Mouse (Mus musculus): Measurements from ENCODE around the gene Dnajc3. TPM values are rescaled to one million over a fixed set of nuclear protein-coding genes. Genes with fewer than 3 reads are reported as not detected.

Dnajc3 gene
- polyA plus RNA-seq, 1 experiment from 2014 or later: 34.1 TPM

- peak; percentile 69 for DNase-seq (ENCODE audit: low spot score)
- peak; percentile 7; the same call in 1 of the 2 replicates for ATAC-seq (ENCODE audit: insufficient number of reproducible peaks, low FRiP score, low TSS enrichment, low read depth)
- H3K27ac ChIP-seq (replicated peaks; ENCODE audit: low read depth, low read length): no peak overlapping the region
- no peaks in the 10 kb centered on the region for H3K9me3 ChIP-seq (ENCODE audit: control insufficient read depth, low read length)
- no peaks in the 10 kb centered on the region for H3K36me3 ChIP-seq (ENCODE audit: control insufficient read depth, insufficient read depth, low read length)
- H3K9ac ChIP-seq (ENCODE audit: low read length): peak overlapping the region; percentile 61; the same call in 1 of the 2 replicates
- H3K4me3 ChIP-seq (ENCODE audit: low read depth, low read length): peak overlapping the region; percentile 39
- H3K27me3 ChIP-seq (ENCODE audit: control insufficient read depth, insufficient read depth, low read length): peaks cover 9% of the 10 kb centered on the region; the same call in 1 of the 2 replicates
- 1% methylated on average over 47 of the region's 47 CpGs for WGBS
- peak overlapping the region; percentile 87 for H3K4me2 ChIP-seq (ENCODE audit: low read depth, severe bottlenecking)
- peaks cover 11% of the 10 kb centered on the region for H3K4me1 ChIP-seq (ENCODE audit: control insufficient read depth, insufficient read depth, low read length)
Measured at GRCm38 (mm10) chr14:118922667-118923184, 15.1 kb upstream of the Dnajc3 start.

- Histone ChIP-seq H3K36me3 (ENCODE audit: control insufficient read depth, insufficient read depth, low read length) (no peaks in the 10 kb centered on the region), H3K4me1 (ENCODE audit: control insufficient read depth, insufficient read depth, low read length) (peaks cover 11% of the 10 kb centered on the region), H3K9me3 (ENCODE audit: control insufficient read depth, low read length) (no peaks in the 10 kb centered on the region), H3K27ac (replicated peaks; ENCODE audit: low read depth, low read length) (peak within 1 kb of the TSS; percentile 77), H3K27me3 (ENCODE audit: control insufficient read depth, insufficient read depth, low read length) (peaks cover 9% of the 10 kb centered on the region; the same call in 1 of the 2 replicates), H3K9ac (ENCODE audit: low read length) (peak within 1 kb of the TSS; percentile 86), H3K4me3 (ENCODE audit: low read depth, low read length) (peak within 1 kb of the TSS; percentile 77), H3K4me2 (ENCODE audit: low read depth, severe bottlenecking) (peak within 1 kb of the TSS; percentile 88)
- DNase-seq (ENCODE audit: low spot score) (peak; percentile 82), ATAC-seq (ENCODE audit: insufficient number of reproducible peaks, low FRiP score, low TSS enrichment, low read depth) (peak; percentile 94)
- under 1% methylated on average over 52 of the region's 55 CpGs for WGBS
Measured at GRCm38 (mm10) chr14:118924673-118925615, 12.8 kb upstream of the Dnajc3 start, which contains the start of gene Dzip1. Gene Dzip1 (minus strand): TSS chr14:118925460.

- Histone ChIP-seq H3K9me3 (ENCODE audit: control insufficient read depth, low read length) (no peaks in the 10 kb centered on the region), H3K27ac (replicated peaks; ENCODE audit: low read depth, low read length) (no peak overlapping the region), H3K4me2 (ENCODE audit: low read depth, severe bottlenecking) (no peak overlapping the region), H3K4me1 (ENCODE audit: control insufficient read depth, insufficient read depth, low read length) (no peaks in the 10 kb centered on the region), H3K36me3 (ENCODE audit: control insufficient read depth, insufficient read depth, low read length) (no peaks in the 10 kb centered on the region), H3K27me3 (ENCODE audit: control insufficient read depth, insufficient read depth, low read length) (no peaks in the 10 kb centered on the region), H3K4me3 (ENCODE audit: low read depth, low read length) (no peak overlapping the region), H3K9ac (ENCODE audit: low read length) (no peak overlapping the region)
- WGBS: 90% methylated on average over 3 of the region's 3 CpGs
- DNase-seq (ENCODE audit: low spot score): no peak
- no peak for ATAC-seq (ENCODE audit: insufficient number of reproducible peaks, low FRiP score, low TSS enrichment, low read depth)
Measured at GRCm38 (mm10) chr14:118928565-118928964, 9.2 kb upstream of the Dnajc3 start.

GRCm38 (mm10) chr14:118929779-118930178 is 8.0 kb upstream of the Dnajc3 start:
- DNase-seq (ENCODE audit: low spot score) (no peak), ATAC-seq (ENCODE audit: insufficient number of reproducible peaks, low FRiP score, low TSS enrichment, low read depth) (no peak)
- Histone ChIP-seq H3K4me1 (ENCODE audit: control insufficient read depth, insufficient read depth, low read length) (no peaks in the 10 kb centered on the region), H3K36me3 (ENCODE audit: control insufficient read depth, insufficient read depth, low read length) (no peaks in the 10 kb centered on the region), H3K9me3 (ENCODE audit: control insufficient read depth, low read length) (no peaks in the 10 kb centered on the region), H3K27ac (replicated peaks; ENCODE audit: low read depth, low read length) (no peak overlapping the region), H3K4me3 (ENCODE audit: low read depth, low read length) (no peak overlapping the region), H3K4me2 (ENCODE audit: low read depth, severe bottlenecking) (no peak overlapping the region), H3K27me3 (ENCODE audit: control insufficient read depth, insufficient read depth, low read length) (no peaks in the 10 kb centered on the region), H3K9ac (ENCODE audit: low read length) (no peak overlapping the region)
- 77% methylated on average over 2 of the region's 2 CpGs for WGBS

GRCm38 (mm10) chr14:118930777-118931176 is 7.0 kb upstream of the Dnajc3 start:
- 74% methylated on average over 2 of the region's 2 CpGs for WGBS
- ATAC-seq (ENCODE audit: insufficient number of reproducible peaks, low FRiP score, low TSS enrichment, low read depth): no peak
- Histone ChIP-seq H3K36me3 (ENCODE audit: control insufficient read depth, insufficient read depth, low read length) (no peaks in the 10 kb centered on the region), H3K4me3 (ENCODE audit: low read depth, low read length) (no peak overlapping the region), H3K27ac (replicated peaks; ENCODE audit: low read depth, low read length) (no peak overlapping the region), H3K9ac (ENCODE audit: low read length) (no peak overlapping the region), H3K9me3 (ENCODE audit: control insufficient read depth, low read length) (no peaks in the 10 kb centered on the region), H3K4me2 (ENCODE audit: low read depth, severe bottlenecking) (no peak overlapping the region), H3K4me1 (ENCODE audit: control insufficient read depth, insufficient read depth, low read length) (no peaks in the 10 kb centered on the region), H3K27me3 (ENCODE audit: control insufficient read depth, insufficient read depth, low read length) (no peaks in the 10 kb centered on the region)
- DNase-seq (ENCODE audit: low spot score): no peak

GRCm38 (mm10) chr14:118931181-118931580 is 6.6 kb upstream of the Dnajc3 start:
- 92% methylated on average over 1 of the region's 2 CpGs for WGBS
- H3K9ac ChIP-seq (ENCODE audit: low read length): no peak overlapping the region
- H3K4me1 ChIP-seq (ENCODE audit: control insufficient read depth, insufficient read depth, low read length): no peaks in the 10 kb centered on the region
- H3K4me2 ChIP-seq (ENCODE audit: low read depth, severe bottlenecking): no peak overlapping the region
- no peak for DNase-seq (ENCODE audit: low spot score)
- no peaks in the 10 kb centered on the region for H3K36me3 ChIP-seq (ENCODE audit: control insufficient read depth, insufficient read depth, low read length)
- H3K27me3 ChIP-seq (ENCODE audit: control insufficient read depth, insufficient read depth, low read length): no peaks in the 10 kb centered on the region
- no peak for ATAC-seq (ENCODE audit: insufficient number of reproducible peaks, low FRiP score, low TSS enrichment, low read depth)
- H3K9me3 ChIP-seq (ENCODE audit: control insufficient read depth, low read length): no peaks in the 10 kb centered on the region
- no peak overlapping the region for H3K4me3 ChIP-seq (ENCODE audit: low read depth, low read length)
- H3K27ac ChIP-seq (replicated peaks; ENCODE audit: low read depth, low read length): no peak overlapping the region

GRCm38 (mm10) chr14:118932956-118933355 is 4.8 kb upstream of the Dnajc3 start:
- Histone ChIP-seq H3K36me3 (ENCODE audit: control insufficient read depth, insufficient read depth, low read length) (no peaks in the 10 kb centered on the region), H3K27me3 (ENCODE audit: control insufficient read depth, insufficient read depth, low read length) (no peaks in the 10 kb centered on the region), H3K4me2 (ENCODE audit: low read depth, severe bottlenecking) (no peak overlapping the region), H3K9me3 (ENCODE audit: control insufficient read depth, low read length) (no peaks in the 10 kb centered on the region), H3K9ac (ENCODE audit: low read length) (no peak overlapping the region), H3K4me3 (ENCODE audit: low read depth, low read length) (no peak overlapping the region), H3K4me1 (ENCODE audit: control insufficient read depth, insufficient read depth, low read length) (0 out of 2 replicates have a peak, but pooled peaks cover 3% of the 10 kb centered on the region), H3K27ac (replicated peaks; ENCODE audit: low read depth, low read length) (no peak overlapping the region)
- ATAC-seq (ENCODE audit: insufficient number of reproducible peaks, low FRiP score, low TSS enrichment, low read depth): no peak
- no peak for DNase-seq (ENCODE audit: low spot score)
- WGBS: 71% methylated on average over 8 of the region's 8 CpGs

GRCm38 (mm10) chr14:118934686-118935085 is 3.1 kb upstream of the Dnajc3 start:
- no peak for DNase-seq (ENCODE audit: low spot score)
- no peaks in the 10 kb centered on the region for H3K36me3 ChIP-seq (ENCODE audit: control insufficient read depth, insufficient read depth, low read length)

More at GRCm38 (mm10) chr14:118934686-118935085, 3.1 kb upstream of the Dnajc3 start:
- Histone ChIP-seq H3K4me2 (ENCODE audit: low read depth, severe bottlenecking) (no peak overlapping the region), H3K9ac (ENCODE audit: low read length) (no peak overlapping the region), H3K27ac (replicated peaks; ENCODE audit: low read depth, low read length) (no peak overlapping the region), H3K9me3 (ENCODE audit: control insufficient read depth, low read length) (no peaks in the 10 kb centered on the region), H3K4me3 (ENCODE audit: low read depth, low read length) (no peak overlapping the region), H3K27me3 (ENCODE audit: control insufficient read depth, insufficient read depth, low read length) (no peaks in the 10 kb centered on the region), H3K4me1 (ENCODE audit: control insufficient read depth, insufficient read depth, low read length) (peaks cover 9% of the 10 kb centered on the region)
- 90% methylated on average over 9 of the region's 9 CpGs for WGBS
- no peak for ATAC-seq (ENCODE audit: insufficient number of reproducible peaks, low FRiP score, low TSS enrichment, low read depth)
